Mouse (Mus musculus) stomach, embryonic 16.5 days (tissue): ENCODE measurements around the gene Magi2. TPM values are rescaled to one million over a fixed set of nuclear protein-coding genes. Genes with fewer than 3 reads are reported as not detected.
"Not testable (repeated sequence)": the region's sequence is repeated elsewhere in the genome, so short reads cannot be mapped to it uniquely, and the experiment has no call there.

Experiments used
- ATAC-seq: fragments of 200-750 bp; cut with Nextera tagmentation; 2 replicates; pipeline ENCODE4 v1.8.0; 2017; ENCODE audit warnings: moderate number of reproducible peaks, moderate TSS enrichment; ENCODE audit not compliant: insufficient read depth, low FRiP score
- H3K27ac ChIP-seq: fragments of 300-500 bp; sonication (generic); 2 replicates; pipeline ENCODE4 v1.5.1; 2014; ENCODE audit warnings: low read length
- H3K27me3 ChIP-seq: fragments of 300-500 bp; sonication (generic); 2 replicates; pipeline ENCODE4 v1.6.1; 2014; ENCODE audit warnings: low read length, control low read depth, mixed read lengths; ENCODE audit not compliant: control insufficient read depth, insufficient read depth
- H3K36me3 ChIP-seq: fragments of 300-500 bp; sonication (generic); 2 replicates; pipeline ENCODE4 v1.6.1; 2014; ENCODE audit warnings: low read length; ENCODE audit not compliant: control insufficient read depth, insufficient read depth
- H3K4me1 ChIP-seq: fragments of 300-500 bp; sonication (generic); 2 replicates; pipeline ENCODE4 v1.6.1; 2014; ENCODE audit warnings: low read length, control low read depth, mixed read lengths; ENCODE audit not compliant: control insufficient read depth, insufficient read depth
- H3K4me2 ChIP-seq: fragments of 300-500 bp; sonication (generic); 2 replicates; pipeline ENCODE4 v1.6.1; 2014; ENCODE audit warnings: low read depth, low read length, mixed read lengths
- H3K4me3 ChIP-seq: fragments of 300-500 bp; sonication (generic); replicated peaks from 2 replicates; pipeline ENCODE4 v1.5.1; 2014; ENCODE audit warnings: mild to moderate bottlenecking, low read length
- H3K9ac ChIP-seq: fragments of 300-500 bp; sonication (generic); 2 replicates; pipeline ENCODE4 v1.6.1; 2014; ENCODE audit warnings: low read length
- H3K9me3 ChIP-seq: fragments of 300-500 bp; sonication (generic); replicated peaks from 2 replicates; pipeline ENCODE4 v1.6.1; 2016; ENCODE audit warnings: low read length, control low read depth; ENCODE audit not compliant: control insufficient read depth
- WGBS: fragments of 180-500 bp; shearing (Covaris S2); extraction: QIAGEN DNeasy Blood & Tissue Kit; methylation state at CpG from one replicate; pipeline ENCODE4 v1.1.7; 2014; 5-methylcytosine and 5-hydroxymethylcytosine counted together
- polyA plus RNA-seq: library from polyadenylated mRNA; unstranded; fragments of >200 nt; fragmentation: Nextera tagmentation; extraction: Ambion mirVana; gene quantifications from 2 replicates; pipeline ENCODE4 v1.2.1, GENCODE M21; 2015

Gene Magi2
- polyA plus RNA-seq, 1 experiment from 2014 or later = 7.2 TPM

GRCm38 (mm10) chr5:20699116-20699515, 1472.3 kb downstream of the Magi2 start:
- no peak for ATAC-seq
- no peak overlapping the region for H3K9ac ChIP-seq
- 75% methylated on average over 5 of the region's 5 CpGs for WGBS
- no peak overlapping the region for H3K4me2 ChIP-seq
- H3K36me3 ChIP-seq = no peaks in the 10 kb centered on the region
- H3K9me3 ChIP-seq = 0 out of 2 replicates have a peak, but pooled peaks cover 2% of the 10 kb centered on the region
- H3K4me1 ChIP-seq = no peaks in the 10 kb centered on the region
- no peaks in the 10 kb centered on the region for H3K27me3 ChIP-seq
- no peak overlapping the region for H3K4me3 ChIP-seq
- no peak overlapping the region for H3K27ac ChIP-seq

GRCm38 (mm10) chr5:20701483-20702421, 1474.9 kb downstream of the Magi2 start:
- peak overlapping the region; percentile 68 for H3K4me3 ChIP-seq
- no peaks in the 10 kb centered on the region for H3K27me3 ChIP-seq
- peak; percentile 95 for ATAC-seq
- under 1% methylated on average over 57 of the region's 57 CpGs for WGBS
- no peaks in the 10 kb centered on the region for H3K36me3 ChIP-seq
- peak overlapping the region; percentile 74 for H3K4me2 ChIP-seq
- H3K9ac ChIP-seq = peak overlapping the region; percentile 89
- H3K4me1 ChIP-seq = no peaks in the 10 kb centered on the region
- peak overlapping the region; percentile 97 for H3K27ac ChIP-seq
- H3K9me3 ChIP-seq = no peaks in the 10 kb centered on the region

- Histone ChIP-seq H3K27ac (peak overlapping the region; percentile 97), H3K4me3 (peak overlapping the region; percentile 68), H3K27me3 (no peaks in the 10 kb centered on the region), H3K9me3 (no peaks in the 10 kb centered on the region), H3K4me2 (peak overlapping the region; percentile 74), H3K9ac (peak overlapping the region; percentile 89), H3K36me3 (no peaks in the 10 kb centered on the region), H3K4me1 (no peaks in the 10 kb centered on the region)
- WGBS = under 1% methylated on average over 56 of the region's 57 CpGs
- peak; percentile 51 for ATAC-seq
These were observed 1475.9 kb downstream of the Magi2 start for GRCm38 (mm10) chr5:20702480-20703303.

- Histone ChIP-seq H3K4me1 (no peaks in the 10 kb centered on the region), H3K36me3 (no peaks in the 10 kb centered on the region), H3K4me2 (peak overlapping the region; percentile 74), H3K9me3 (no peaks in the 10 kb centered on the region), H3K9ac (no peak overlapping the region), H3K27me3 (no peaks in the 10 kb centered on the region), H3K4me3 (peak overlapping the region; percentile 68), H3K27ac (no peak overlapping the region)
- WGBS = 70% methylated on average over 5 of the region's 5 CpGs
- no peak for ATAC-seq
These were observed 1476.5 kb downstream of the Magi2 start for GRCm38 (mm10) chr5:20703304-20703700.

GRCm38 (mm10) chr5:20703971-20704575, 1477.2 kb downstream of the Magi2 start:
- Histone ChIP-seq H3K36me3 (no peaks in the 10 kb centered on the region), H3K27ac (no peak overlapping the region), H3K9ac (no peak overlapping the region), H3K4me1 (no peaks in the 10 kb centered on the region), H3K4me3 (no peak overlapping the region), H3K9me3 (no peaks in the 10 kb centered on the region), H3K4me2 (no peak overlapping the region), H3K27me3 (no peaks in the 10 kb centered on the region)
- WGBS = 86% methylated on average over 13 of the region's 13 CpGs
- no peak for ATAC-seq

GRCm38 (mm10) chr5:20704886-20705285, 1478.0 kb downstream of the Magi2 start:
- no peaks in the 10 kb centered on the region for H3K27me3 ChIP-seq
- 48% methylated on average over 4 of the region's 4 CpGs for WGBS
- no peak overlapping the region for H3K9ac ChIP-seq
- H3K4me1 ChIP-seq = no peaks in the 10 kb centered on the region
- no peaks in the 10 kb centered on the region for H3K9me3 ChIP-seq
- no peak overlapping the region for H3K27ac ChIP-seq
- H3K4me2 ChIP-seq = no peak overlapping the region
- H3K4me3 ChIP-seq = no peak overlapping the region
- H3K36me3 ChIP-seq = no peaks in the 10 kb centered on the region
- no peak for ATAC-seq

GRCm38 (mm10) chr5:20706322-20707282, 1479.8 kb downstream of the Magi2 start:
- not testable (repeated sequence) for H3K9ac ChIP-seq, H3K4me1 ChIP-seq, H3K9me3 ChIP-seq, H3K36me3 ChIP-seq, H3K4me3 ChIP-seq, H3K27ac ChIP-seq, ATAC-seq, H3K27me3 ChIP-seq, H3K4me2 ChIP-seq
- WGBS = 83% methylated on average over 9 of the region's 18 CpGs

GRCm38 (mm10) chr5:20710845-20711244, 1484.0 kb downstream of the Magi2 start:
- H3K27ac ChIP-seq = not testable (repeated sequence)

More at GRCm38 (mm10) chr5:20710845-20711244, 1484.0 kb downstream of the Magi2 start:
- H3K4me1 ChIP-seq, H3K4me3 ChIP-seq, H3K4me2 ChIP-seq, ATAC-seq, H3K36me3 ChIP-seq, H3K9me3 ChIP-seq, H3K27me3 ChIP-seq, H3K9ac ChIP-seq: not testable (repeated sequence)
- WGBS = 86% methylated on average over 6 of the region's 6 CpGs
